Mouse (Mus musculus) layer of hippocampus, adult 6 months (tissue): Measurements from ENCODE around the gene Arl2. TPM values are rescaled to one million over a fixed set of nuclear protein-coding genes. Genes with fewer than 3 reads are reported as not detected.

Experiments used
- long read RNA-seq, 2 experiments: library from polyadenylated mRNA; unstranded; transcript quantifications; one replicate each; pipeline ENCODE4 v2.0.0; 2019 to 2020
- polyA plus RNA-seq: library from polyadenylated mRNA; unstranded; fragments of <200 nt; fragmentation: Nextera tagmentation; gene quantifications from 2 replicates; pipeline ENCODE4 v1.2.3, GENCODE M21; 2021

Arl2 gene
- polyA plus RNA-seq: 169 and 184 TPM in 2 replicates
- long read RNA-seq, experiment 1, transcript Arl2-201 (5 exons, 1,286 nt): major isoform, 107 of 118 reads
- long read RNA-seq, experiment 1, partial matches to known transcripts: 6 of 118 reads
- long read RNA-seq, experiment 1, other reads (novel, unspliced or antisense): 4 of 118 reads
- long read RNA-seq, experiment 2, transcript Arl2-201 (5 exons, 1,286 nt): major isoform, 42 of 63 reads
- long read RNA-seq, experiment 2, partial matches to known transcripts: 15 of 63 reads
- long read RNA-seq, experiment 2, other reads (novel, unspliced or antisense): 2 of 63 reads

DNA sequence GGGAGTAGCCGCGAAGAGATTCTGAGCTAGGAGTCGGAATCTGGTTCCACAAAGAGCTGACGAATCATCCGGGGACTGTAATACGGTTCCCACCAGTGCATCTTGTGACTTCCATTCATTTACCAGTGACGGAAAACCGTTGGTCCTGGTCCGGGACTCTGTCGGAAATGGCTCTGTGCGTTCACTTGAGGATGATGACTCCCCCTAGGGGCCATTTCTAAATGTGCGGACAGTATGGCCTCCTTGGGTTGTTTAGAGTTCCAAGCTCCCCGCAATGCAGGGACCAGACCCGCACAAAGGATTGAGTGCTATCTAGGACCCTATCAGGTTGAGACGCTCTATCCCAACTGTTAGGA, at the start of gene Arl2:
Gene Arl2 (minus strand): TSS at position 155 of the 356 bp plus-strand sequence.

DNA sequence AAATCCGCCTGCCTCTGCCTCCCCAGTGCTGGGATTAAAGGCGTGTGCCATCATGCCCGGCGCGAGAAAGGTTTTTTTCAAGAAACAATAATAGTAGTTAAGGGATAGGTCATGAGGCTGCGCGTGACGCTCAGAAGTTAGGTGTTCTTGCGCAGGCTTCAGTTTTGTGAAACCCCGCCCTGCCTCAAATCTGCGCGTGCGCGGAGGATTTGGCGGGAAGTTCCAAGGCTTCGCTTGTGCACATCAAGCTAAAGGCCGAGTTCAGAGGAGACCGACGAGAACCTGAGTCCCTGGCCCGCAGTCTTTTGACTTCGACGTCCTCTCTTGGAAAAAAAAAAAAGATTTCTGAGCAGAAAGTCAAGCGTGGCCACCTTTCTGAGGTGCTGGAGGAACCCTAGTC, 42.8 kb upstream of the Arl2 start, which contains the start of gene Majin:
Gene Majin (plus strand): TSS at position 258 of the 400 bp plus-strand sequence.

DNA sequence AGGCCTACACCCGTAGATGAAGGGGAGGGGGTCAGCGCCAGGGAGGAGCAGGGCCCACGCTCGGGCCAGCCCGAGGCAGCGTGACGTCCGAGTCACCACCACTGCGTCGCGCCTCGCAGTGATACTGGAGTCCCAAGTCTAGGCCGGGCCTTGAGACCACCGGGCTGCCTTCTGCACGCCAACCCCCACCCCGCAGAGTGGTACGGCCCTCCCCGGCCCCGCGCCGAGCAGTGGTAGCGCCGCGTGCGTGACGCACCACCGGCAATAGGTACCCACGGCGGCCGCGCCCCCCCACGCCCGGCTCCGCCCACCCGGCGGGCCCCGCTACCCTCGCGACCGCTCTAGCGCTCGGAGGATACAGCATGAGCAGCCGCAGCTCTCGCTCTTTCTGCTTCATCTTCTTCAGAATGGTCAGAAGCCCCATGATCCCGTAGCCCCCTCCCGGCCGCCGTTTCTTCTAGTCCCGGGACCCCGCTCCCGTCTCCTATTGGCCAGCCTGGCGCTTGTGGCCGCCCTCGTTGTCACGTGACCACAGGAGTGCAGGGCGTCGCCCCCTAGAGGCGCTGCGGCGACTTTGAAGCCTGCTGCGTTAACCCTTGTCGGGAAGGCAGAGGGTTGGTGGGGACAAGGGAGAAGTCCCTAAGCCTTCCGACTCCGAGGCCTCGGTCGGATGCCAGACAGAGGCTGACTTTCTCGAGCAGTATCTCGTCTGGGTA, 512 bp downstream of the Arl2 start, which contains the start of gene Batf2:
Gene Batf2 (plus strand): TSS at position 306 of the 716 bp plus-strand sequence.

DNA sequence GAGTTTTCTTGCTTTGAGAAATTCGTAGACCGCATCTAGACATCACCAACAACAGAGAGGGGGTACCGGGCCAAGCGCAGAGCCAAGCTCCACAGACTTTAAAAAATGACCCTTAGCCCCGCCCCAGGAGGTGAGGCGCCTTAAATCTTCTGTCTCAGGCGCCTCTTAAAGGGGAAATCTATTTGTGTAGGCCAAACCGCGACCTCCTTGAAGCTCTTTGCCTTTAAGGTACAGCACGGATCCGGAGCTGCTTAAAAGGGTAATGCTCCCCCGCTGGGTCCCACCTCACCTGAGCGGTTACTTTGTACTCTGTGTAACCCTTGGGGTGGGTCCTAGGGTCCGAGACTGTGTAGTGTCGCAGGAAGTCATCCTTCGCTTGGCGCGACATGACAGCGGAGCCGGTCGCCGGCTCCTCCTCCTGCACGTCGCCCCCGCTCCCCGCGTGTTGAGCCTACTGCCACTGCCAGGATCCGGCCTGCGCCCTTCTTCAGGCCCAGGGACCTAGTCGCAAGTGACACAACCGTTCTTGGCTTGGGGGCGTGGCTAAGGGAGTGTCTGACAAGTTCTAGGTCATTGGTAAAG, 13.5 kb downstream of the Arl2 start, which contains the start of gene Snx15:
Gene Snx15 (minus strand): TSS at position 545 of the 582 bp plus-strand sequence.

DNA sequence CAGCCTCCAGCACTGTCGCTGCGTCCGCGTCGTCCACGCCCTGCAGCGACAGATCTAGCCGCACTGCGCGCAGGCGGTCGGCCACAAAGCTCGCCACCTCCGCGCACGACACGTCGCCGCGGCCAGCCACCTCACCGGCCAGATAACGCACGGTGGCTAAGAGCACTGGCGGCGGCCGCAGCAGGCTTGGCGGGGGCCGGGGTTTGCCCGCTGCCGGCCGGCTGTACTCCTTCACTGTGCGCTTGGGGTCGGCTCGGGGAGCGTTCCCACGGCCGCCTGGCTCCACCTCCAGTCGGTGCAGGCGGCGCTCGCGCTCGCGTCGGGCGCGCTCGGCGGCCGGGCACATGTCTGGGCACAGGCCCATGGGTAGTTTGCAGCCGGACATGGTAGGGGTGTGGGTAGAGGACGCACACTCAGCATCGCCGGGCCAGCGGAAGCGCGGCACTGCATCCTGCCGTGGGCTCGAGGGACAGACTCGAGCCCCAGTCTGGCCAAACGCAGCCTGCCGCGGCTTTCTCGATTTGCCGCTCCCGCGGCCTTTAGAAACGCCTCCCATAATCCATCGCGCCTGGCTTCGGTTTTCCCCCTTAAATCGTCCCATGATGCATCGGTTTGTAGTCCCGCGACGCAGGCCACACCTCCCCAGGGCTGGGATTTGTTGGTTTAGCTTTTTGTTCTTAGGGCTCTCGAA, 23.2 kb downstream of the Arl2 start, which contains the start of gene Sac3d1:
Gene Sac3d1 (minus strand): TSS at position 665 of the 691 bp plus-strand sequence.

DNA sequence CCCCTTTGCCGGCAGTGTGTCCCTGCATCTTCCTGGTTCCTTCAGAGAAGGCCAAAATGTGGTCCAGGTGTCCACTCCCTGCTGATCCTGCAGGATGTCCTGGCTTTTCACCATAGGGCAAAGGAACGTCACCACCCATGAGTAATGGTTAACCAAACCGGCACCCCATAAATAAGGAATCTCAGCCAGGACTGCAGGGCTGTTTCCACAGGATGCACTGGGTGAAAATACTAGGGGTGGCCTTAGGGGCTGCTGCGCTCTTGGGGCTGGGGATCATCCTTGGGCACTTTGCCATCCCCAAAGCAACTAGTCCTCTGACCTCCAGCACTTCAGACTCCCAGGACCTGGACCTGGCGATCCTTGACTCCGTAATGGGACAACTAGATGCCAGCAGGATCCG, 35.8 kb downstream of the Arl2 start, which contains the start of gene Naaladl1:
Gene Naaladl1 (plus strand): TSS at position 197 of the 400 bp plus-strand sequence.

DNA sequence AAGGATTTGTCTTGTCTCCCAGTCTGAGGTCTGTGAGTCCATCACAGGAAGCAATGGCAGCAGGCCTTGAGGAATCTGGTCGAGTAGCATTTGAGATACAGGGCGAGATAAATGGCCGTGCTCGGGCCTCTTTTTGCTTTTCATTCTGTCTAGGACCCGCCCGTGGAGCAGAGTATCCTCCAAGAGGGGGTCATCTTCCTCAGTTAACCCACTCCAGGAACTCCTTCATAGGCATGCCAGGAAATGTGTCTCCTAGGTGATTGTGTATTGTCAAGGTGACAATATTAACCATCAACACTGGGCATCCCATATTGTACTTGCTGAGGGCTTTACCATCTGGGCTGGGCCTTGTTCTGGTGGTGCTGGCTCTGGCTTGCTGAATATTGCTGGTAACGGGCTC, 47.2 kb downstream of the Arl2 start, which contains the start of gene AC131692.1:
Gene AC131692.1 (plus strand): TSS at position 301 of the 400 bp plus-strand sequence.

DNA sequence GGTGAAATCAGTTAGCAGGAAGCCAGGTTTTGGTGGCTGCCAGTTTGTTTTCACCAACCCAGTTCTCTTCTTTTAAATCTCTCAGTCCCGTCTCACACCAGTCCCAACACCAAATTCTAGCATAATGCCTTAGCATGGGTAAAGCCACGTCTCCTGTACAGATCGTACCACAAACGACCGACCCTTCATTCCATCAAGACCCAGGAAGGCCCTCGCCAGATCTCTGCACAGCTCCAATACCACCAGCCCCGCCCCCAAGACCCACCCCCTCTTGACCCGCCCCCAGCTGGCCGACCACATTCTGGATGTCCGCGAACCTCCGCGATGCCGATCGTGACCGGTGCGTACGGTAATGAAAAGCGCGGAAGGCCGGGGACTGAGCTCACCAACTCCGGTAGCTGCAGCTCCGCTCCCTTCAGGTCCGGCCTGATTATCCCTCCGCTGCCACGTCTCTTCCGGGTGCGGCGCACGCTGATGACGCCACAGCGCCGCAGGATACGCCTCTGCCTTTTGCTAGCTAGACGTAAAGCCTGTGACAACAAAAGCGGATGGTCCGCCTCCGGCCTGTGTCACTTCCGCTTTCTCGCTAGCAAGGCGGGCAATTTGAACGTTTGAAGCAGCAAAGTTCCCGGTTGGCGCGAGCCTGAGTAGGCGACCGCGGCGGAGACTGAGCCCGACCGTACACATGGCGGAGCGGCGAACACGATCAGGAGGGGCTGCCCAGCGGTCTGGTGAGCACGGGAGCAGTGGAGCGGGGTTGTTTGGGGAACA, 56.7 kb downstream of the Arl2 start, which contains the start of the genes Zfpl1 and Cdca5:
Gene Zfpl1 (minus strand): TSS at position 479 of the 771 bp plus-strand sequence.
Gene Cdca5 (plus strand): TSS at position 506 of the 771 bp plus-strand sequence.

Other genes with a start within 250 kb of the Arl2 start
- gene Tigd3, start 247.4 kb downstream of the Arl2 start, polyA plus RNA-seq: 0.85 and 0.88 TPM in 2 replicates
- gene Dpf2, start 228.5 kb downstream of the Arl2 start, polyA plus RNA-seq: 36.4 and 37.3 TPM in 2 replicates
- gene Cdc42ep2, start 216.7 kb downstream of the Arl2 start, polyA plus RNA-seq: 8.6 and 11.3 TPM in 2 replicates
- gene Pola2, start 177.3 kb downstream of the Arl2 start, polyA plus RNA-seq: 2.8 and 2.9 TPM in 2 replicates
- gene Slc22a20, start 155.4 kb downstream of the Arl2 start, polyA plus RNA-seq: not detected in 2 replicates
- 1.8 and 2.2 TPM in 2 replicates for gene Capn1, start 125.7 kb downstream of the Arl2 start, polyA plus RNA-seq
- 36.6 and 44.8 TPM in 2 replicates for gene Syvn1, start 95.0 kb downstream of the Arl2 start, polyA plus RNA-seq
- 51.5 and 58.6 TPM in 2 replicates for gene Mrpl49, start 83.8 kb downstream of the Arl2 start, polyA plus RNA-seq
- 3,358 and 3,673 TPM in 2 replicates for gene Fau, start 83.7 kb downstream of the Arl2 start, polyA plus RNA-seq
- 85.4 and 98.5 TPM in 2 replicates for gene Znhit2, start 80.4 kb downstream of the Arl2 start, polyA plus RNA-seq
- gene Tm7sf2, start 73.2 kb downstream of the Arl2 start, polyA plus RNA-seq: 14.6 and 16.9 TPM in 2 replicates
- 77.5 and 93.8 TPM in 2 replicates for gene Vps51, start 64.3 kb downstream of the Arl2 start, polyA plus RNA-seq
- gene Tmem262, start 61.5 kb downstream of the Arl2 start, polyA plus RNA-seq: not detected in 2 replicates
- 0.39 TPM in 1 of 2 replicates, not detected in the other for gene Gm28374, start 59.3 kb downstream of the Arl2 start, polyA plus RNA-seq
- 66.0 and 69.1 TPM in 2 replicates for gene Zfpl1, start 56.6 kb downstream of the Arl2 start, polyA plus RNA-seq
- 0.09 and 0.10 TPM in 2 replicates for gene Cdca5, start 56.6 kb downstream of the Arl2 start, polyA plus RNA-seq
- gene AC131692.1, start 47.1 kb downstream of the Arl2 start, polyA plus RNA-seq: not detected in 2 replicates
- 0.09 TPM in 1 of 2 replicates, not detected in the other for gene Naaladl1, start 35.8 kb downstream of the Arl2 start, polyA plus RNA-seq
- 43.5 and 44.1 TPM in 2 replicates for gene Sac3d1, start 22.9 kb downstream of the Arl2 start, polyA plus RNA-seq
- 66.8 and 74.4 TPM in 2 replicates for gene Snx15, start 13.2 kb downstream of the Arl2 start, polyA plus RNA-seq
- gene Batf2, start 565 bp downstream of the Arl2 start, polyA plus RNA-seq: 0.24 TPM in 1 of 2 replicates, not detected in the other
- not detected in 2 replicates for gene Majin, start 42.8 kb upstream of the Arl2 start, polyA plus RNA-seq
- not detected in 2 replicates for gene Gpha2, start 84.8 kb upstream of the Arl2 start, polyA plus RNA-seq
- gene Ppp2r5b, start 94.3 kb upstream of the Arl2 start, polyA plus RNA-seq: 31.7 and 43.9 TPM in 2 replicates
- 6.7 and 6.8 TPM in 2 replicates for gene Atg2a, start 100.1 kb upstream of the Arl2 start, polyA plus RNA-seq
- 37.4 and 45.0 TPM in 2 replicates for gene Ehd1, start 135.2 kb upstream of the Arl2 start, polyA plus RNA-seq
- gene Cdc42bpg, start 164.9 kb upstream of the Arl2 start, polyA plus RNA-seq: 0.09 and 0.10 TPM in 2 replicates
- 27.4 and 30.5 TPM in 2 replicates for gene Men1, start 193.4 kb upstream of the Arl2 start, polyA plus RNA-seq
- gene Map4k2, start 199.6 kb upstream of the Arl2 start, polyA plus RNA-seq: 30.1 and 42.0 TPM in 2 replicates
- gene Sf1, start 222.1 kb upstream of the Arl2 start, polyA plus RNA-seq: 63.6 and 92.3 TPM in 2 replicates
- gene Pygm, start 242.9 kb upstream of the Arl2 start, polyA plus RNA-seq: 11.3 and 12.0 TPM in 2 replicates